Mouse (Mus musculus) thymus, adult 2 months (tissue): ENCODE data around the gene Baz1b. TPM values are rescaled to one million over a fixed set of nuclear protein-coding genes. Genes with fewer than 3 reads are reported as not detected.

Experiments used
- DNase-seq: peaks from one replicate; pipeline ENCODE4 v3.0.0; 2021
- H3K27ac ChIP-seq: fragments of 200-500 bp; 2 replicates; pipeline ENCODE4 v1.5.1; 2012; ENCODE audit warnings: low read length, control low read depth; ENCODE audit not compliant: control insufficient read depth, insufficient read depth
- H3K27me3 ChIP-seq: fragments of 200-500 bp; 2 replicates; pipeline ENCODE4 v1.6.1; 2012; ENCODE audit warnings: mild to moderate bottlenecking, low read length, moderate library complexity, mixed read lengths; ENCODE audit not compliant: control insufficient read depth, insufficient read depth
- H3K36me3 ChIP-seq: fragments of 200-500 bp; 2 replicates; pipeline ENCODE4 v1.6.1; 2012; ENCODE audit warnings: mild to moderate bottlenecking, low read length, moderate library complexity; ENCODE audit not compliant: control insufficient read depth, insufficient read depth
- H3K4me1 ChIP-seq: fragments of 200-500 bp; replicated peaks from 2 replicates; pipeline ENCODE4 v1.6.1; 2012; ENCODE audit warnings: low read length; ENCODE audit not compliant: control insufficient read depth, insufficient read depth
- H3K4me3 ChIP-seq: fragments of 200-500 bp; 2 replicates; pipeline ENCODE4 v1.5.1; 2012; ENCODE audit warnings: mild to moderate bottlenecking, low read length, control low read depth, moderate library complexity; ENCODE audit not compliant: control insufficient read depth, insufficient read depth
- CTCF ChIP-seq: fragments of 200-500 bp; IDR thresholded peaks from 2 replicates; pipeline ENCODE4 v1.5.1; 2012; ENCODE audit warnings: mild to moderate bottlenecking, control low read depth, low read length, moderate library complexity, borderline replicate concordance; ENCODE audit not compliant: control insufficient read depth, poor library complexity, insufficient read depth; ENCODE audit errors: extremely low read depth
- POLR2A ChIP-seq: fragments of 200-500 bp; IDR thresholded peaks from 2 replicates; pipeline ENCODE4 v1.6.1; 2012; ENCODE audit warnings: mild to moderate bottlenecking, low read length, control low read depth, moderate library complexity; ENCODE audit not compliant: control insufficient read depth, poor library complexity, insufficient read depth; ENCODE audit errors: extremely low read depth
- WGBS: fragments of 180-500 bp; shearing (Covaris S2); methylation state at CpG from one replicate; pipeline ENCODE4 v1.1.7; 2018; 5-methylcytosine and 5-hydroxymethylcytosine counted together
- polyA plus RNA-seq: library from polyadenylated mRNA; depleted of rRNA; stranded (reverse); fragments of >200 nt; gene quantifications from 2 replicates; pipeline ENCODE4 v1.2.3, GENCODE M21; 2012; rRNA removed

The Baz1b gene
- polyA plus RNA-seq, 1 experiment: 56.1 TPM

GRCm38 (mm10) chr5:135291193-135291592, 104.1 kb downstream of the Baz1b start:
- TF ChIP-seq POLR2A (no peak), CTCF (no peak)
- 82% methylated on average over 4 of the region's 4 CpGs for WGBS
- no peak for DNase-seq
- Histone ChIP-seq H3K4me1 (no peaks in the 10 kb centered on the region), H3K4me3 (no peak overlapping the region), H3K27me3 (no peaks in the 10 kb centered on the region), H3K36me3 (no peaks in the 10 kb centered on the region), H3K27ac (no peak overlapping the region)

DNA sequence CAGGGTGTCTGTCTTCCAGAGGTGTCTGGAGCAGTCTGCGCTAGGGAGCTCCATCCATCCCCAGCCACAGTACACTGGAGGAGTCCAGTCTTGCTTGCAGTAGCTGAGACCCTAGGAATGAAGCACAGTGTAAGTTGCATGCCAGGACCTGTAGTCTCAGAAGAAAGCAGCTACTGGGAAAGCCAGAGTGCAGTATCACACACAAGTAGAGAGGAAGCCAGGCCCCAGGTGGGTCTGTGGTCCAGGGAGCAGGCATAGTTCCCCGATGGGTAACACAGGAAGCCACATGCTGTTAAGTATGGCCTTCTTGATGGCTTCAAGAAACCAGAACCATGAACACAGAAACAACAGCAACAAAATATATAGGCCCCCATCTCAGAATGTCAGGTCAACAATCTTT, 104.9 kb downstream of the Baz1b start:
- WGBS: 50% methylated on average over 2 of the region's 2 CpGs
- no peak for TF ChIP-seq CTCF
- TF ChIP-seq POLR2A: no peak
- Histone ChIP-seq H3K4me3 (no peak overlapping the region), H3K4me1 (no peaks in the 10 kb centered on the region), H3K27ac (no peak overlapping the region), H3K27me3 (no peaks in the 10 kb centered on the region), H3K36me3 (no peaks in the 10 kb centered on the region)
- no peak for DNase-seq

Other genes starting within 250 kb of the Baz1b start
- gene Cldn4, start 240.3 kb upstream of the Baz1b start, polyA plus RNA-seq: 55.4 and 57.8 TPM in 2 replicates
- gene Cldn3, start 201.1 kb upstream of the Baz1b start, polyA plus RNA-seq: 14.7 and 15.0 TPM in 2 replicates
- 71.7 and 84.8 TPM in 2 replicates for gene Abhd11, start 178.1 kb upstream of the Baz1b start, polyA plus RNA-seq
- 20.3 and 23.7 TPM in 2 replicates for gene Stx1a, start 163.8 kb upstream of the Baz1b start, polyA plus RNA-seq
- gene Dnajc30, start 123.1 kb upstream of the Baz1b start, polyA plus RNA-seq: 26.8 and 35.1 TPM in 2 replicates
- 116 and 125 TPM in 2 replicates for gene Bud23, start 122.3 kb upstream of the Baz1b start, polyA plus RNA-seq
- gene Vps37d, start 109.0 kb upstream of the Baz1b start, polyA plus RNA-seq: 1.8 and 2.3 TPM in 2 replicates
- gene Mlxipl, start 97.4 kb upstream of the Baz1b start, polyA plus RNA-seq: 22.5 and 31.5 TPM in 2 replicates
- gene Tbl2, start 37.6 kb upstream of the Baz1b start, polyA plus RNA-seq: 18.5 and 18.7 TPM in 2 replicates
- 61.1 and 67.0 TPM in 2 replicates for gene Bcl7b, start 19.0 kb upstream of the Baz1b start, polyA plus RNA-seq
- 0.06 and 0.58 TPM in 2 replicates for gene Fzd9, start 64.0 kb downstream of the Baz1b start, polyA plus RNA-seq
- 0.10 TPM in 1 of 2 replicates, not detected in the other for gene Fkbp6, start 162.8 kb downstream of the Baz1b start, polyA plus RNA-seq
- not detected in 2 replicates for gene Trim50, start 166.0 kb downstream of the Baz1b start, polyA plus RNA-seq
- gene Nsun5, start 182.7 kb downstream of the Baz1b start, polyA plus RNA-seq: 65.6 and 74.4 TPM in 2 replicates
- 50.3 and 78.1 TPM in 2 replicates for gene Pom121, start 207.3 kb downstream of the Baz1b start, polyA plus RNA-seq